Mouse (Mus musculus): ENCODE results near the gene Vgll1. TPM values are rescaled to one million over a fixed set of nuclear protein-coding genes. Genes with fewer than 3 reads are reported as not detected.

Vgll1 gene
- not detected for total RNA-seq (2023)

DNA sequence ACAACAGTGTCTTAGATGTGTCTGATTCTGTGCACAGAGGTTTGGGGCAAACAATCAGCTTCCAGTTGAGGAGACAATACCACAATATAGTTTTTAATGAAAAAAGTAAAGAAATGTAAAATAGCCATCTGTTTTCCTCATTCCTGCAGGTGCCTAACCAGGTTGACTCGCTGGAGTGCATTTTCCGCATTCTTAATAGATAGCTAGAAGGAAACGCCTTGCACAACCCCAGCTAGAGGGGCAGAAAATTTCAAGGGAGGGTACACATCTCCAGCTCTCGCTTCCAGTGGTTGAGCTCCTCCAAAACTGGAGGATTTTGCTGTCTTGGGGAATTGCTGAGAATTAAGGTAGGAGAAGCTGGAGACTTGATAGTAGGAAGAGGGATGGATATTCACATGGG, at the start of gene Vgll1:
Vgll1 (plus strand) TSS at position 301 of the 400 bp plus-strand sequence.

DNA sequence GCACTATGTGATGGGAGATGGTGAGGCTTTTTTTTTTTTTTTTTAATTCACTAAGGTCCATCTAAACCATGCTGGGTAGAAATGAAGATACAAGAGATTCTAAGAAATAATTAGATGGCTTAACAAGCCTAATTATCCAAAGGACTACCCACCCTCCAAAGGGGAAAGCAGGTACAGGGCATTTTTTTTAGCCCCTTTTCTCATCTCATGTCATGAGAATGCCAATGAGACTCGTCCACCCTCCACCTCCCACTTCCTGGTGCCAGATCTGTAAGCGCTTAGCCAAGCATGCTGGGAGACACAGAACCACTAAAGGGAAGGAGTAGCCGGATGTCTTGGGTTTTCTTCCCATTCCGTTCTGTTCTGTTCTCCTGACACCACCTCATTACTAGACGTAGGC, 45.1 kb upstream of the Vgll1 start, which contains the start of gene Brs3:
Brs3 (plus strand) TSS at position 301 of the 400 bp plus-strand sequence.

DNA sequence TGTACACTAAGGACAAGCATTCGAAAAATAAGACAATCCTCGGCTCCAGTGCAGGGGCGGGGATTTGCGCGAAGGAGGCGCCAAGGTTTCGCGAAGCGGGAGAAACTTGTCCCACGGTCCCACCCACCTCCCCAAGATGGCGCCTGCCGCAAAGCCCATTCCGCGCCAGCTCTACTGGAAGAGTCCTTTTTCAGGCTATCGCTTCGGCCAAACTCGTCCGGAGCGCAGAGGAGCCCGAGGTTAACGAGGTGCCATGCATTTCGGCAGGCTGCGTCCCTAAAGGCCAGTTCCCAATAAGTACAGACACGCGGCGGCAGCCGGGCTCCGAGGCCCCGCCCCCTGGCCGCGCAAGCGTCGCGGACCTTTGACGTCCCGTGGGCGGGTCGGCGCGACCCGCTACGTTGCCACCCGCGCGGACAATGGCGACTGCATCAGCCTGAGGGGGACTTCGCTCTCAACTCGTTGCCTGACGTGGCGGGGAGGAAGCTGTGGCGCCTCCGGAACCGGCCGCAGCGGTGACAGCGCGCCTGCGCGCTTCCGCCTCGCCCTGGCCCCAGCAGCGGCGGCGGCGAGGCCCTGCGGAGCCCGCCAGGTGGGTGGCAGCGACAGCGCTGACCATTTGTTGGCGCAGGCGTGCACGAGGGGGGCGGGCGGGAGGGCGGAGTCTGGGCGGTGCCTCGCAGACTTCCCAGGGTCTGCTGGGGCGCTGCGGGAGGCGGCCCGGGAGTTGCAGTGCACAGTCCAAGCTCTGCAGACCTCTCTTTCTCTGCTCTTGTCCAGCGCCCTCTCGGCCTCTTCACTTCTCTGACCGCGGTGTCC, 34.5 kb upstream of the Vgll1 start, which contains the start of gene Htatsf1:
Htatsf1 (plus strand) TSS at position 410 of the 819 bp plus-strand sequence.

Other genes starting within 250 kb of the Vgll1 start
- not detected for gene Adgrg4, start 217.9 kb upstream of the Vgll1 start, total RNA-seq (2023)
- not detected for gene Brs3, start 45.0 kb upstream of the Vgll1 start, total RNA-seq (2023)
- gene Htatsf1, start 34.5 kb upstream of the Vgll1 start, total RNA-seq (2023) = 10 to 100 TPM; 42.7 to 54.6 TPM
- 10 to 100 TPM; 72.4 to 96.3 TPM for gene Cd40lg, start 124.0 kb downstream of the Vgll1 start, total RNA-seq (2023)

All from T-cell, adult 66 days (primary cell).